Comparison of ENCODE assay signal across 8 mouse cellular contexts in genomic region chr4:151995371-151996172, GRCm38 (mm10). TPM values are rescaled to one million over a fixed set of nuclear protein-coding genes. Genes with fewer than 3 reads are reported as not detected.
DNase-seq lines count a peak whose midpoint lies in the region; ATAC-seq lines count a peak whose summit lies in the region.

No protein-coding gene starts in this region.

- ATAC-seq in neural tube, embryonic 11.5 days (ENCODE audit: insufficient read depth, low FRiP score, low TSS enrichment), result peak; percentile 65; the same call in 1 of the 2 replicates
- no peak; the same call in 1 of the 2 replicates for ATAC-seq in liver, embryonic 12.5 days
- ATAC-seq in stomach, embryonic 14.5 days (ENCODE audit: insufficient number of reproducible peaks, insufficient read depth, low FRiP score, low read depth), result no peak; the same call in 1 of the 2 replicates
- no peak for ATAC-seq in inflammation-experienced regulatory T-cells, adult 6 months

- peak overlapping the region; percentile 85 for H3K9ac ChIP-seq in neural tube, embryonic 11.5 days (ENCODE audit: low read length)
- peak overlapping the region; percentile 94 for H3K9ac ChIP-seq in liver, embryonic 12.5 days
- H3K9ac ChIP-seq in stomach, embryonic 14.5 days (replicated peaks; ENCODE audit: low read depth, low read length), result peak overlapping the region; percentile 98

- peak; percentile 39 to 62 for DNase-seq in adrenal gland, postnatal 36 days
- DNase-seq in adrenal gland, postnatal 10 days, result no peak
- no peak for DNase-seq in neural tube, embryonic 11.5 days (ENCODE audit: low spot score)
- DNase-seq in neural tube, embryonic 10.5 days (ENCODE audit: extremely low spot score, low spot score), result no peak
- DNase-seq in heart, postnatal 14 days, result peak; percentile 50 to 51

- under 1% methylated on average over 51 of the region's 111 CpGs for WGBS in neural tube, embryonic 11.5 days
- WGBS in liver, embryonic 12.5 days (ENCODE audit: insufficient replicate concordance), result under 1% methylated on average over 75 of the region's 111 CpGs
- 1% methylated on average over 73 of the region's 111 CpGs for WGBS in stomach, embryonic 14.5 days

- intact Hi-C loops in heart, postnatal 14 days (cut with DNase I), result no loop called here

- H3K4me1 ChIP-seq in neural tube, embryonic 11.5 days (ENCODE audit: control insufficient read depth, insufficient read depth, low read length), result peaks cover 13% of the 10 kb centered on the region; the same call in 1 of the 2 replicates
- peaks cover 32% of the 10 kb centered on the region for H3K4me1 ChIP-seq in liver, embryonic 12.5 days
- H3K4me1 ChIP-seq in stomach, embryonic 14.5 days (ENCODE audit: control insufficient read depth, insufficient read depth, low read length), result peaks cover 16% of the 10 kb centered on the region; the same call in 1 of the 2 replicates

- no peaks in the 10 kb centered on the region for H3K9me3 ChIP-seq in neural tube, embryonic 11.5 days (ENCODE audit: control insufficient read depth, low read length)
- no peaks in the 10 kb centered on the region for H3K9me3 ChIP-seq in liver, embryonic 12.5 days (replicated peaks)
- H3K9me3 ChIP-seq in stomach, embryonic 14.5 days (ENCODE audit: control insufficient read depth, low read depth, low read length), result no peaks in the 10 kb centered on the region

- H3K4me3 ChIP-seq in neural tube, embryonic 11.5 days (ENCODE audit: low read depth, low read length), result peak overlapping the region; percentile 100
- H3K4me3 ChIP-seq in liver, embryonic 12.5 days, result peak overlapping the region; percentile 91
- peak overlapping the region; percentile 97 for H3K4me3 ChIP-seq in stomach, embryonic 14.5 days (ENCODE audit: low read depth, low read length)

- H3K4me2 ChIP-seq in neural tube, embryonic 11.5 days (ENCODE audit: low read depth), result peak overlapping the region; percentile 88
- H3K4me2 ChIP-seq in liver, embryonic 12.5 days, result peak overlapping the region; percentile 94
- H3K4me2 ChIP-seq in stomach, embryonic 14.5 days (replicated peaks; ENCODE audit: low read depth, low read length), result peak overlapping the region; percentile 76

- H3K27ac ChIP-seq in neural tube, embryonic 11.5 days (ENCODE audit: low read depth, low read length), result peak overlapping the region; percentile 60
- peak overlapping the region; percentile 69 for H3K27ac ChIP-seq in liver, embryonic 12.5 days
- peak overlapping the region; percentile 82 for H3K27ac ChIP-seq in stomach, embryonic 14.5 days (ENCODE audit: low read length)

- no peaks in the 10 kb centered on the region for H3K27me3 ChIP-seq in neural tube, embryonic 11.5 days (ENCODE audit: control insufficient read depth, insufficient read depth, low read length)
- peaks cover 45% of the 10 kb centered on the region for H3K27me3 ChIP-seq in liver, embryonic 12.5 days (replicated peaks)
- H3K27me3 ChIP-seq in stomach, embryonic 14.5 days (ENCODE audit: control insufficient read depth, insufficient read depth, low read length), result no peaks in the 10 kb centered on the region

- peaks cover 13% of the 10 kb centered on the region for H3K36me3 ChIP-seq in neural tube, embryonic 11.5 days (ENCODE audit: control insufficient read depth, insufficient read depth, low read length)
- peaks cover 24% of the 10 kb centered on the region for H3K36me3 ChIP-seq in liver, embryonic 12.5 days
- H3K36me3 ChIP-seq in stomach, embryonic 14.5 days (ENCODE audit: control insufficient read depth, insufficient read depth, low read length), result peaks cover 21% of the 10 kb centered on the region

RNA-seq across cellular contexts. Expression of gene Phf13, which starts 0.5 kb away (rescaled TPM):
- 10 to 100 TPM; 17.2 to 17.7 TPM for total RNA-seq in adrenal gland, postnatal 36 days (2021)
- 10 to 100 TPM; 16.4 to 17.8 TPM for total RNA-seq in adrenal gland, postnatal 10 days (2021)
- polyA plus RNA-seq in neural tube, embryonic 11.5 days (2014; fragmentation: Nextera tagmentation; extraction: Ambion mirVana), result 27.6 and 28.8 TPM in 2 replicates
- 1 to 10 TPM; 7.6 to 8.5 TPM for total RNA-seq in heart, postnatal 14 days (2021)
- polyA plus RNA-seq in liver, embryonic 12.5 days (2016; fragmentation: Nextera tagmentation; extraction: Ambion mirVana), result 10.4 and 11.2 TPM in 2 replicates
- 22.7 and 22.8 TPM in 2 replicates for polyA plus RNA-seq in stomach, embryonic 14.5 days (2014; fragmentation: Nextera tagmentation; extraction: Ambion mirVana)
- polyA plus RNA-seq in inflammation-experienced regulatory T-cells, adult 6 months (2017; shearing (Covaris generic)), result 1 to 10 TPM; 3.2 to 4.6 (median 4.2) TPM

RNA-seq across cellular contexts. Expression of gene Thap3, which starts 6.8 kb away (rescaled TPM):
- total RNA-seq in adrenal gland, postnatal 36 days (2021), result 10 to 100 TPM; 19.5 to 20.5 TPM
- 10 to 100 TPM; 15.3 to 27.0 TPM for total RNA-seq in adrenal gland, postnatal 10 days (2021)
- 17.4 and 20.3 TPM in 2 replicates for polyA plus RNA-seq in neural tube, embryonic 11.5 days (2014; fragmentation: Nextera tagmentation; extraction: Ambion mirVana)
- total RNA-seq in heart, postnatal 14 days (2021), result 10 to 100 TPM; 13.9 to 14.5 TPM
- polyA plus RNA-seq in liver, embryonic 12.5 days (2016; fragmentation: Nextera tagmentation; extraction: Ambion mirVana), result 10.0 and 10.3 TPM in 2 replicates
- 35.6 and 38.2 TPM in 2 replicates for polyA plus RNA-seq in stomach, embryonic 14.5 days (2014; fragmentation: Nextera tagmentation; extraction: Ambion mirVana)
- polyA plus RNA-seq in inflammation-experienced regulatory T-cells, adult 6 months (2017; shearing (Covaris generic)), result 100 to 1,000 TPM; 107 to 167 (median 117) TPM

RNA-seq across cellular contexts. Expression of gene Klhl21, which starts 13.0 kb away (rescaled TPM):
- total RNA-seq in adrenal gland, postnatal 36 days (2021), result 10 to 100 TPM; 21.7 to 29.7 TPM
- 10 to 100 TPM; 17.8 to 21.4 TPM for total RNA-seq in adrenal gland, postnatal 10 days (2021)
- 4.0 and 4.6 TPM in 2 replicates for polyA plus RNA-seq in neural tube, embryonic 11.5 days (2014; fragmentation: Nextera tagmentation; extraction: Ambion mirVana)
- 10 to 100 TPM; 53.0 to 56.9 TPM for total RNA-seq in heart, postnatal 14 days (2021)
- 10.9 and 12.0 TPM in 2 replicates for polyA plus RNA-seq in liver, embryonic 12.5 days (2016; fragmentation: Nextera tagmentation; extraction: Ambion mirVana)
- polyA plus RNA-seq in stomach, embryonic 14.5 days (2014; fragmentation: Nextera tagmentation; extraction: Ambion mirVana), result 5.8 and 7.3 TPM in 2 replicates
- 1 to 10 TPM; 3.0 to 4.2 (median 3.6) TPM for polyA plus RNA-seq in inflammation-experienced regulatory T-cells, adult 6 months (2017; shearing (Covaris generic))

RNA-seq across cellular contexts. Expression of gene Zbtb48, which starts 31.9 kb away (rescaled TPM):
- total RNA-seq in adrenal gland, postnatal 36 days (2021), result 1 to 10 TPM; 8.6 to 9.7 TPM
- total RNA-seq in adrenal gland, postnatal 10 days (2021), result 1 to 10 TPM; 7.2 to 9.6 TPM
- 17.4 and 23.8 TPM in 2 replicates for polyA plus RNA-seq in neural tube, embryonic 11.5 days (2014; fragmentation: Nextera tagmentation; extraction: Ambion mirVana)
- 1 to 10 TPM; 4.7 to 7.5 TPM for total RNA-seq in heart, postnatal 14 days (2021)
- polyA plus RNA-seq in liver, embryonic 12.5 days (2016; fragmentation: Nextera tagmentation; extraction: Ambion mirVana), result 11.4 and 12.2 TPM in 2 replicates
- polyA plus RNA-seq in stomach, embryonic 14.5 days (2014; fragmentation: Nextera tagmentation; extraction: Ambion mirVana), result 18.0 and 21.8 TPM in 2 replicates
- 10 to 100 TPM; 16.2 to 26.3 (median 18.9) TPM for polyA plus RNA-seq in inflammation-experienced regulatory T-cells, adult 6 months (2017; shearing (Covaris generic))

RNA-seq across cellular contexts. Expression of gene Tas1r1, which starts 42.8 kb away (rescaled TPM):
- not detected for total RNA-seq in adrenal gland, postnatal 36 days (2021)
- not detected for total RNA-seq in adrenal gland, postnatal 10 days (2021)
- polyA plus RNA-seq in neural tube, embryonic 11.5 days (2014; fragmentation: Nextera tagmentation; extraction: Ambion mirVana), result 0.38 and 0.66 TPM in 2 replicates
- under 1 TPM in 1 of 2 experiments, not detected in 1; 0.07 TPM for total RNA-seq in heart, postnatal 14 days (2021)
- 0.12 and 0.19 TPM in 2 replicates for polyA plus RNA-seq in liver, embryonic 12.5 days (2016; fragmentation: Nextera tagmentation; extraction: Ambion mirVana)
- 0.30 and 0.34 TPM in 2 replicates for polyA plus RNA-seq in stomach, embryonic 14.5 days (2014; fragmentation: Nextera tagmentation; extraction: Ambion mirVana)
- not detected for polyA plus RNA-seq in inflammation-experienced regulatory T-cells, adult 6 months (2017; shearing (Covaris generic))

Comparison
In these comparisons a context has a peak if more than half of its experiments do, and no peak if none do; other contexts are left out.
1. DNase-seq: peak in adrenal gland, postnatal 36 days (2 of 2) and heart, postnatal 14 days (2 of 2); none in adrenal gland, postnatal 10 days (single experiment), neural tube, embryonic 11.5 days (single experiment) and neural tube, embryonic 10.5 days (single experiment).
2. Peak in every context shown above with its lines, with median percentiles within 50 percentile points of each other: H3K27ac ChIP-seq, H3K4me2 ChIP-seq, H3K4me3 ChIP-seq and H3K9ac ChIP-seq.